In the genomic region with DNA sequence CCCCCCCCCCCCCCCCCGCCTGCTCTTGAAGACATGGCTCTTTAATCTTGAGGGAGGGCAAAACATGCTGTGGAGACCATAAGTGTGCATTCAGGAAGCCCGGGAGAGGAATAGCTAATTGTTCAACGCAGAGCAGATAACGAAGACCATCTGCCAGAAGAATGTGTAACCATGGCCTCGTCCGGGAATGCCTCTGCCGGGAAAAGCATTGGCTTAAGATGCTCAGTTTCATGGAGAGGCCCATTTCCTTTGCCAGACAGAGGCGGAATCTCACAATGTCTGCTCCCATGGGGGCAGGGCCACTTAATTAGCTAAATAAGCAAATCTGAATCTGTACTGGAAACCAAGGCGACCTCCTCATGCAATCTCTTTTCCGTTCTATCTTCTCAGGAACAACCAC, we compare ENCODE assay signal across 9 mouse cellular contexts. TPM values are rescaled to one million over a fixed set of nuclear protein-coding genes. Genes with fewer than 3 reads are reported as not detected.
A peak's percentile ranks its signal among the peaks of the same experiment; 100 is the strongest.
DNase-seq lines count a peak whose midpoint lies in the region; ATAC-seq and TF ChIP-seq lines count a peak whose summit lies in the region.
"Had no signal": no experiment of that assay in that cellular context is flagged by ENCODE, and none has a peak within 500 bp of the region (broad histone marks: within the 10 kb centered on the region; RNA-seq: fewer than 3 reads in every experiment).

No protein-coding gene starts in this region.

- 68% methylated on average over 10 of the region's 10 CpGs for WGBS in liver, adult 2 months
- 74% methylated on average over 9 of the region's 10 CpGs for WGBS in liver, embryonic 12.5 days (ENCODE audit: insufficient replicate concordance)
- WGBS in forebrain, embryonic 13.5 days: 32% methylated on average over 10 of the region's 10 CpGs
- WGBS in kidney, adult 2 months: 58% methylated on average over 10 of the region's 10 CpGs

- no peak for TF ChIP-seq POLR2A in liver, adult 2 months (IDR thresholded peaks at IDR 0.05; ENCODE audit: extremely low read depth, insufficient read depth, low read length)
- TF ChIP-seq POLR2A in kidney, adult 2 months (IDR thresholded peaks at IDR 0.05; ENCODE audit: low read depth, low read length): no peak

- no peaks in the 10 kb centered on the region for H3K79me2 ChIP-seq in liver, adult 2 months (ENCODE audit: control insufficient read depth, insufficient read depth, low read length)

- DNase-seq in liver, adult 2 months (ENCODE audit: extremely low read depth, low read depth, low spot score): peak; percentile 38
- peak; percentile 34 for DNase-seq in kidney, adult 2 months
- DNase-seq in mesoderm, embryonic 11.5 days (ENCODE audit: low read depth, low spot score): peak; percentile 27
- DNase-seq in urinary bladder, postnatal 25 days (ENCODE audit: low spot score): no peak
- DNase-seq in frontal cortex, adult 2 months (ENCODE audit: extremely low spot score in 1 of 2, low spot score in 1 of 2): no peak

- no peaks in the 10 kb centered on the region for H3K4me1 ChIP-seq in liver, adult 2 months (ENCODE audit: control insufficient read depth, insufficient read depth, low read length)
- H3K4me1 ChIP-seq in liver, embryonic 12.5 days: no peaks in the 10 kb centered on the region
- 0 out of 2 replicates have a peak, but pooled peaks cover 5% of the 10 kb centered on the region for H3K4me1 ChIP-seq in forebrain, embryonic 13.5 days
- no peaks in the 10 kb centered on the region for H3K4me1 ChIP-seq in kidney, adult 2 months (ENCODE audit: control insufficient read depth, insufficient read depth, low read length)

- no peak overlapping the region for H3K4me2 ChIP-seq in liver, embryonic 12.5 days
- H3K4me2 ChIP-seq in forebrain, embryonic 13.5 days: no peak overlapping the region

- ATAC-seq in liver, embryonic 12.5 days: no peak
- peak; percentile 33; the same call in 1 of the 2 replicates for ATAC-seq in forebrain, embryonic 13.5 days
- no peak for ATAC-seq in frontal cortex, adult (ENCODE audit: low TSS enrichment)

- TF ChIP-seq CTCF in liver, adult 2 months (IDR thresholded peaks at IDR 0.05; ENCODE audit: low read depth, low read length): no peak
- no peak for TF ChIP-seq CTCF in kidney, adult 2 months (conservative IDR thresholded peaks at IDR 0.05; ENCODE audit: insufficient read depth, insufficient read length, low read depth, low read length)

- H3K27me3 ChIP-seq in liver, adult 2 months (ENCODE audit: control insufficient read depth, insufficient read depth, low read length): no peaks in the 10 kb centered on the region
- H3K27me3 ChIP-seq in liver, embryonic 12.5 days (replicated peaks): no peaks in the 10 kb centered on the region
- H3K27me3 ChIP-seq in forebrain, embryonic 13.5 days: no peaks in the 10 kb centered on the region
- H3K27me3 ChIP-seq in kidney, adult 2 months (replicated peaks; ENCODE audit: control insufficient read depth, insufficient read depth, low read length): no peaks in the 10 kb centered on the region; the same call in 1 of the 2 replicates

- H3K9me3 ChIP-seq in liver, embryonic 12.5 days (replicated peaks): no peaks in the 10 kb centered on the region
- H3K9me3 ChIP-seq in forebrain, embryonic 13.5 days (replicated peaks): no peaks in the 10 kb centered on the region

- H3K9ac ChIP-seq in liver, adult 2 months (ENCODE audit: low read depth, low read length): no peak overlapping the region
- H3K9ac ChIP-seq in liver, embryonic 12.5 days: no peak overlapping the region
- no peak overlapping the region for H3K9ac ChIP-seq in forebrain, embryonic 13.5 days

- H3K36me3 ChIP-seq in liver, adult 2 months (ENCODE audit: control insufficient read depth, insufficient read depth, low read length): no peaks in the 10 kb centered on the region
- no peaks in the 10 kb centered on the region for H3K36me3 ChIP-seq in liver, embryonic 12.5 days
- no peaks in the 10 kb centered on the region for H3K36me3 ChIP-seq in forebrain, embryonic 13.5 days (ENCODE audit: poor library complexity, severe bottlenecking)
- H3K36me3 ChIP-seq in kidney, adult 2 months (ENCODE audit: control insufficient read depth, insufficient read depth, low read length): no peaks in the 10 kb centered on the region

- H3K4me3 ChIP-seq in liver, adult 2 months (ENCODE audit: insufficient read depth, low read depth, low read length): no peak overlapping the region
- H3K4me3 ChIP-seq in liver, embryonic 12.5 days: no peak overlapping the region
- no peak overlapping the region for H3K4me3 ChIP-seq in forebrain, embryonic 13.5 days
- H3K4me3 ChIP-seq in kidney, adult 2 months (ENCODE audit: insufficient read depth, low read depth, low read length): no peak overlapping the region

- no peak overlapping the region for H3K27ac ChIP-seq in liver, adult 2 months (replicated peaks; ENCODE audit: insufficient read depth, low read depth, low read length)
- no peak overlapping the region for H3K27ac ChIP-seq in liver, embryonic 12.5 days
- no peak overlapping the region for H3K27ac ChIP-seq in forebrain, embryonic 13.5 days
- H3K27ac ChIP-seq in kidney, adult 2 months (ENCODE audit: insufficient read depth, low read depth, low read length): no peak overlapping the region

RNA-seq across cellular contexts. Expression of a gene that starts 43.7 kb away (rescaled TPM):
- not detected in 2 replicates for total RNA-seq in liver, adult 2 months (2014; rRNA removed)
- 0.11 and 0.12 TPM in 2 replicates for polyA plus RNA-seq in liver, adult 2 months (2012; rRNA removed)
- polyA plus RNA-seq in liver, embryonic 12.5 days (2016; fragmentation: Nextera tagmentation; extraction: Ambion mirVana): 0.31 and 0.48 TPM in 2 replicates
- polyA plus RNA-seq in forebrain, embryonic 13.5 days (2015; fragmentation: Nextera tagmentation; extraction: Ambion mirVana): 0.16 and 0.21 TPM in 2 replicates
- polyA plus RNA-seq in kidney, adult 2 months (2012; rRNA removed): 0.12 and 0.38 TPM in 2 replicates
- 0.44 and 0.74 TPM in 2 replicates for polyA plus RNA-seq in frontal cortex, adult 2 months (2012; rRNA removed)
- total RNA-seq: MEL had no signal

Comparison
In these comparisons a context has a peak if more than half of its experiments do, and no peak if none do; other contexts are left out.
1. DNase-seq: peak in liver, adult 2 months (single experiment), kidney, adult 2 months (single experiment) and mesoderm, embryonic 11.5 days (single experiment); none in urinary bladder, postnatal 25 days (single experiment) and frontal cortex, adult 2 months (0 of 2).